Mouse (Mus musculus) cerebellum, adult 2 months (tissue): ENCODE data around the gene 1700003F12Rik.

Experiments used
- CTCF ChIP-seq: fragments of 200-500 bp; IDR thresholded peaks from 2 replicates; pipeline ENCODE4 v1.5.1; 2011; ENCODE audit warnings: low read depth, mild to moderate bottlenecking, control low read depth, low read length, moderate library complexity, borderline replicate concordance; ENCODE audit not compliant: insufficient read depth
- POLR2A ChIP-seq: fragments of 200-500 bp; IDR thresholded peaks from 2 replicates; pipeline ENCODE4 v1.6.1; 2011; ENCODE audit warnings: low read length, control low read depth, borderline replicate concordance; ENCODE audit not compliant: insufficient read depth

DNA sequence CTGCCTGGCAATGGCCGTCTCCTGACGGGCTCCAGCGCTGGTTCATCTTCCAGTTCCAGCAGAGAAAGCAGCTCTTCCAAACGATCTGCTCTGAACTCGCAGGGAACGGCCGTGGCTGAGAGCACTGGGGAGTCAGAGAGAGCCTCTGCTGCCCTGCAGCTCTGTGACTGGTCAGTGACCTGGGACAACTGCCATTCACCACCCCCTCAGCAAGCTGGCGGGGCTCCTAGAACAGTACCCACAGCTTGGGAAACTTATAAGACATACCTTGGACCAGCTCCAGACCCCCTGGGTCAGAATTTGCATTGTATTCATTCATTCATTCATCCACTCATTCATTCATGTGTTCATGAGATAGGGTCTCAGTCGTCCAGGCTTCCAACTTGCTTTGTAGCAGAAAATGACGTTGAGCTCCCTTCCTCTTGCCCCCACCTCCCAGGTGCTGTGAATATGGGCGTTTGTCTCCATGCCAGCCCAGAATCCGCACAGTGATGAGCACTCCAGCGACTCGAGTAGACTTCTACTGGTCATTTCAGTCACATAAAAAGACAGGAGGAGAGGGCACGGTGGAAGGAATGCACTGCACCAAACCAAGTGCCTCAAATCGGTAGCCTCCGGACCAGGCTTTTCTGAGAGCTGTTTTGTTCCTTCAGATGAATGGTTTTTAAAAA, 38.2 kb downstream of the 1700003F12Rik start:
- TF ChIP-seq POLR2A (no peak), CTCF (no peak)
